In the genomic region with DNA sequence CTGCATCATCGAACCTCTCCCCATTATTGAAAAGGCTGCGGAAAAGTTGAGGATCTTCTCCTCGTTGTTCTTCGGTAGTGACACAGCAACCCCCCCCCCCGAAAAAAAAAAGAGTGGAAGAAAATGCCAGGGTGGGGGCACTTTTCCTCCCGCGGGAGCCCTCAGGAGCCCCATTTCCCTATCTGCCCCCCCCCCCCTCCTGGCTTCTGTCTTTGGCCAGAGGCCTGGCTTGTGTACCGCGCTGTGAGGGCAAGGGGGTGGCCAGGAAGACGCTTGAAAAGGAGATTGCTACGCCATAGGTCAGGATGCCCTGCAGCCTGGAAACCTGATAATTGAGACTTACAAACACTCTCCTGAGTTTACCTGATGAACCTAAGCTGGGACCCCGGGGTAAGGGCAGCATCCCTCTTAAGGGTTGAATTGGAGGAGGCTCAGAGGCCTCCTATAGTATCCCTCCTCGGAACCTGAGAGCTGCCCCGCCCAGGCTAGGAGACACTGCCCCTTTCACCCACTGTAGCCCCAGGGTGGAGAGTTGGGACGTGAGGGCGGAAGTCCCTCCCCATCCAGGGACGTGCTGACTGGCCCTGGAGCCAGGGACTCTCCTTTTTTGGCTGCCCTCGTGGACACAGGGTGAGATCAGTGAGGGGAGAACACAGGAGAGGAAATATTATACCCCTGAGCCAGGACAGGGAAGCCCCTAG, we compare ENCODE assay signal across 8 mouse cellular contexts. TPM values are rescaled to one million over a fixed set of nuclear protein-coding genes. Genes with fewer than 3 reads are reported as not detected.
A peak's percentile ranks its signal among the peaks of the same experiment; 100 is the strongest.
DNase-seq lines count a peak whose midpoint lies in the region; ATAC-seq lines count a peak whose summit lies in the region.

Gapdh (minus strand) TSS at position 417 of the 701 bp plus-strand sequence.

- peak within 1 kb of the TSS; percentile 93 for H3K27ac ChIP-seq in embryonic facial prominence, embryonic 13.5 days
- peak within 1 kb of the TSS; percentile 100 for H3K27ac ChIP-seq in heart, embryonic 10.5 days
- H3K27ac ChIP-seq in liver, embryonic 11.5 days (ENCODE audit: low read depth, low read length): peak within 1 kb of the TSS; percentile 97

- H3K36me3 ChIP-seq in embryonic facial prominence, embryonic 13.5 days: peaks cover 66% of the 10 kb centered on the region
- H3K36me3 ChIP-seq in heart, embryonic 10.5 days: peaks cover 73% of the 10 kb centered on the region
- H3K36me3 ChIP-seq in liver, embryonic 11.5 days (ENCODE audit: control insufficient read depth, insufficient read depth, low read length): peaks cover 54% of the 10 kb centered on the region

- no peak for ATAC-seq in CD4-positive, CD25-positive, alpha-beta regulatory T cell, adult 4 months
- ATAC-seq in embryonic facial prominence, embryonic 13.5 days (ENCODE audit: insufficient number of reproducible peaks, insufficient read depth, low FRiP score, low TSS enrichment, low read depth): peak; percentile 16; the same call in 1 of the 2 replicates
- ATAC-seq in liver, embryonic 11.5 days (replicated peaks; ENCODE audit: low FRiP score): peak; percentile 70
- peak; percentile 25; the same call in 1 of the 2 replicates for ATAC-seq in monocyte, adult 5-6 weeks (replicated peaks; ENCODE audit: insufficient number of reproducible peaks, low FRiP score, low TSS enrichment, poor library complexity, severe bottlenecking)

- peak within 1 kb of the TSS; percentile 97 for H3K9ac ChIP-seq in embryonic facial prominence, embryonic 13.5 days
- H3K9ac ChIP-seq in liver, embryonic 11.5 days (ENCODE audit: low read depth, low read length): peak within 1 kb of the TSS; percentile 97

- under 1% methylated on average over 18 of the region's 18 CpGs for WGBS in embryonic facial prominence, embryonic 13.5 days
- WGBS in heart, embryonic 10.5 days: under 1% methylated on average over 18 of the region's 18 CpGs
- WGBS in liver, embryonic 11.5 days: under 1% methylated on average over 18 of the region's 18 CpGs

- peak within 1 kb of the TSS; percentile 96 for H3K4me3 ChIP-seq in embryonic facial prominence, embryonic 13.5 days
- H3K4me3 ChIP-seq in heart, embryonic 10.5 days: peak within 1 kb of the TSS; percentile 95
- H3K4me3 ChIP-seq in liver, embryonic 11.5 days (ENCODE audit: low read depth, low read length): peak within 1 kb of the TSS; percentile 87

- peak within 1 kb of the TSS; percentile 96 for H3K4me2 ChIP-seq in embryonic facial prominence, embryonic 13.5 days
- peak within 1 kb of the TSS; percentile 96 for H3K4me2 ChIP-seq in liver, embryonic 11.5 days

- H3K4me1 ChIP-seq in embryonic facial prominence, embryonic 13.5 days: peaks cover 47% of the 10 kb centered on the region
- H3K4me1 ChIP-seq in heart, embryonic 10.5 days: peaks cover 30% of the 10 kb centered on the region
- peaks cover 31% of the 10 kb centered on the region for H3K4me1 ChIP-seq in liver, embryonic 11.5 days (replicated peaks; ENCODE audit: control insufficient read depth, insufficient read depth, low read length)

- H3K9me3 ChIP-seq in embryonic facial prominence, embryonic 13.5 days: no peaks in the 10 kb centered on the region
- H3K9me3 ChIP-seq in heart, embryonic 10.5 days: no peaks in the 10 kb centered on the region
- H3K9me3 ChIP-seq in liver, embryonic 11.5 days (ENCODE audit: control insufficient read depth, low read length): no peaks in the 10 kb centered on the region

- no peaks in the 10 kb centered on the region for H3K27me3 ChIP-seq in embryonic facial prominence, embryonic 13.5 days
- no peaks in the 10 kb centered on the region for H3K27me3 ChIP-seq in heart, embryonic 10.5 days (ENCODE audit: insufficient read depth, poor library complexity, severe bottlenecking)
- H3K27me3 ChIP-seq in liver, embryonic 11.5 days (replicated peaks; ENCODE audit: control insufficient read depth, insufficient read depth, low read length): no peaks in the 10 kb centered on the region

- DNase-seq in adrenal gland, adult 8-10 months: peak; percentile 90
- DNase-seq in heart, embryonic 10.5 days (ENCODE audit: low spot score): peak; percentile 97
- peak; percentile 94 for DNase-seq in kidney, adult 9 months
- DNase-seq in liver, embryonic 11.5 days (ENCODE audit: low spot score): peak; percentile 83
- DNase-seq in urinary bladder, postnatal 25 days (ENCODE audit: low spot score): peak; percentile 72

RNA-seq across cellular contexts. Expression of gene Gapdh, which starts in this region (rescaled TPM):
- 100 to 1,000 TPM; 215 to 384 TPM for polyA plus RNA-seq in CD4-positive, CD25-positive, alpha-beta regulatory T cell, adult 4 months (2017; shearing (Covaris generic))
- 1,000 to 10,000 TPM; 1,769 to 2,176 (median 2,111) TPM for total RNA-seq in adrenal gland, adult 8-10 months (2022)
- polyA plus RNA-seq in embryonic facial prominence, embryonic 13.5 days (2015; fragmentation: Nextera tagmentation; extraction: Ambion mirVana): 1,482 and 1,867 TPM in 2 replicates
- 3,676 and 4,272 TPM in 2 replicates for polyA plus RNA-seq in heart, embryonic 10.5 days (2016; fragmentation: Nextera tagmentation; extraction: Ambion mirVana)
- polyA plus RNA-seq in liver, embryonic 11.5 days (2014; fragmentation: Nextera tagmentation; extraction: Ambion mirVana): 2,450 and 2,526 TPM in 2 replicates
- total RNA-seq in monocyte, adult 5-6 weeks (2017): 353 to 432 TPM (median 359 TPM) in 3 replicates
